Mouse (Mus musculus) layer of hippocampus, postnatal 14 days (tissue): Measurements from ENCODE around the gene AA986860. TPM values are rescaled to one million over a fixed set of nuclear protein-coding genes. Genes with fewer than 3 reads are reported as not detected.
A peak's percentile ranks its signal among the peaks of the same experiment; 100 is the strongest.

ENCODE experiments used
- DNase-seq, 2 experiments: peaks; one replicate each; pipeline ENCODE4 v3.0.0; 2021 to 2022; ENCODE audit warnings: low spot score in 2 of 2, mixed read lengths in 1 of 2
- long read RNA-seq, 2 experiments: library from polyadenylated mRNA; stranded (forward); transcript quantifications; one replicate each; pipeline ENCODE4 v2.0.0; 2021
- total RNA-seq, 2 experiments: library from RNA; stranded (reverse); gene quantifications; 2 replicates each; pipeline ENCODE4 v1.2.3; 2021

Gene AA986860
- total RNA-seq, result 1 to 10 TPM; 1.2 to 1.6 TPM
- long read RNA-seq, experiment 1, partial matches to known transcripts, result 0 of 3 reads
- long read RNA-seq, experiment 1, other reads (novel, unspliced or antisense), result 2 of 3 reads
- long read RNA-seq, experiment 2, partial matches to known transcripts, result 0 of 1 reads
- long read RNA-seq, experiment 2, other reads (novel, unspliced or antisense), result 1 of 1 reads

- no peak for DNase-seq
These were observed at the start of gene AA986860 for GRCm38 (mm10) chr1:130731741-130732337. AA986860 (plus strand) TSS chr1:130731976.

- no peak for DNase-seq
These were observed 47.9 kb upstream of the AA986860 start for GRCm38 (mm10) chr1:130683905-130684304.

GRCm38 (mm10) chr1:130698601-130699000 is 33.2 kb upstream of the AA986860 start:
- no peak for DNase-seq

DNA sequence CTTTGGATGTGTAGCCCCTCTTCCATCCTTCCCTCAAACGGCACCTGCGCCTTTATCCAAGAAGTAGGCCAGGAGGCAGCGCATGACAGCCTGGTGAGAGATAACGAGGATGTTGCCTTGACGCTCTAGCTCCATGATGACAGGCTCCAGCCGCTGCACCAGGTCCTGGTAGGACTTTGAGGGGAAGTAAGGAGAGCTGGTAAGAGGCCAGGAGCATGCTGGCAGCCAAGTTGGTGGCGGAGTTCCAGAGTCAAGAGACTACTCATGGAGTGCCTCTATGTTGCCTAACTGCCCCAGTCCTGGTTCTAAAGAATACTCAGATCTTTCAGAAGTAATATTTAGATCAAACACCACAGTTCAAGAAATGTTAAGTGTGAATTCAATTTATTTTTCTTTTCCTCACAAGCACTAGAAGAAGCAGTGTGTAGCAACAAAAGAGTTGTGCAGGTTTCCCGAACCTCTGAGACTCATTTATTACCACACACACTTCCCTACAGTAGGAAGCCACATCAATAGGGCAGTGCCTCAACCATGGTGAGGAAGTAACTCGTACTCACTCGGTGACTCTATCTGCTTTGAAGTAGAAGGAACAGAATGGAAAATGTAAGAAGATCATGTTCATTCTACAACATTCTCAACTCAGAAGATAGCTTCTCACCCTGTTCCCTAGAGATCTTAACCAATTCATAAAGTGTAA is 31.7 kb upstream of the AA986860 start:
- DNase-seq, result peak; percentile 39 to 52

DNA sequence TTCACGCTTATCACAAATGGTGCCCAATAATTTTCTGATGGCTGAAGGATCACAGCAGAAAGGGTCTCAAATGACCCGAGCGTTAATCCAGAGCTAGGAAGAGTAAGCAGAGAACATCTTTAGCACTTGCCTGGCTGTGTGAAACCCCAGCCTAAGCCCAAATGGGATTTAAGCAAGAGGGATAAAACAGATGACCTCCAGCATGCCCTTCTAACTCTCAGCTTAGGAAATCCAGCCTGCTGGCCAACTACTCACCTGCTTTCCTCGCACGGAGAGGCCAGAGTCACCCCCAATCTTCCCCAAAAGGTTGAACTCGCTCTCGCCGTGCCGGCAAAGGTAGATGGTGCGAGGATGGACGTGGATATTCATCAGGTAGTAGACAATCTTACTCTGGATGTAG is 29.8 kb upstream of the AA986860 start:
- no peak for DNase-seq

DNA sequence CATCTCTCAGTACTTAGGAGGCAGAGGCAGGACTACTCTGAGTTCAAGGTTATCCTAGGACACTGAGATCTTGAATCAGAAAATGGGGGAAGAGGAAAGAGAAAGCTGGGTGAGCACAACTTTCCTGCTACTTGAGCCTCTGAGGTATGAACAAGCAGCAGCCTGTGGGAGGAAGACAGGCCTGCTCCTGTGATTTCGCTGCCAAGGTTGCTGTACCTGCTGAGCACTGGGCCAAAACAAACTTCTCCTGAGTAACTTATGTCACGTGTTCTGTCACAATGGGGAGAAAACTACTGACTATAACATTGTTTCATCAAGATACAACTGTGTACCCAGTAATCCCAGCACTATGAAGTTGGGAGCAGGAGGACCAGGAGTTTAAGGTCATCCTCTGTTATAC is 28.2 kb upstream of the AA986860 start:
- no peak for DNase-seq

DNA sequence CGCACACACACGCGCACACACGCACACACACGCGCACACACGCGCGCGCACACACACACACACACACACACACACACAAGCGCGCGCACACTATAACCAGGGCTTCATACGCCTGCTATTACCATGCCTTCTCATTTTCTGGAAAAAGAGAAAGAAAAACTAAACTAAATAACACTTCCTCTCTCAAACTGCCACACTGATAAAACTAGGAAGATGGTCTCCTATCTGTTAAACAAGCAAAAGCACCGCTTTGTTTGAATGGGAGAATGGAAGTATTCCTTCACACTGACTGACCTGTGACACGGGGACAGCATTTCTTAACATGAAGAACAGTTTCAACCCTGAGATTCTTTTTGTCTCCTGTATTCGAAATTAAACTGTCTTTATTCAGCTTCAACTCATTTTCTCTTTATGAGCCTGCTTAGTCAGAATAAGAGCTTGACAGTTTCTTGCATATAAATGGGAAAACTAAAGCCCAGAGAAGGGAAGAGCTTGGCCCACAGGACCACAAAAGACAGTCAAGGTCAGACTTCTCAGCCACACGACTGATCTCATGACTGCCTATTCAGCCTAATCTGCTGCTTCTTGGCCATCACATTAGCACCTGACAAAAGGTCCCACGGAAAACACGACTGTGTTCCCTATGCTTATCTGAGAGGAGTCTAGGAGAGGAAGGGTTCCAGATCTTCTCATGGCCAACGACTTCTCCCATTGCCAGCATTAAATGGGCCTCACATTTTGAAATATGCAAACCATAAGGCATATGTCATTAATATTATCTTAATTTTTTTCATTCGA is 21.3 kb upstream of the AA986860 start:
- DNase-seq, result no peak

DNA sequence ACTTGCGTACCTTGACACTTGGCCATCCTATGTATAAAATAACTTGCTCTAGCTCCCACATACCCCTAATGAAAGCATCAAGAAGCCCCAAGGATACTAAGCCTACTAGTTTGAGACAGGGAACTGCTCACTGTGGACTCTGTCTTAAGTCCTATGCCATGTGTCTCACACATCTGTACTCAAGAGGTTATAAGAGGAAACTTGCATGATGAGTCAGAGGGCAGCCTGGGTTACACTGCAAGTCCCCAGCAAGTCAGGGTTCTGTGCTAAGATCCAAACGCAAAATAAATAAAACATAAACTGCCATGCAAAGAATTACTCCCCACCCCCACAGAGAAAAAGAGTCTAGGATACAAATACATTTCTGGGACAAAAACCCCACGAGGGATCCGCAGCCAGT is 17.7 kb upstream of the AA986860 start:
- DNase-seq, result no peak

DNA sequence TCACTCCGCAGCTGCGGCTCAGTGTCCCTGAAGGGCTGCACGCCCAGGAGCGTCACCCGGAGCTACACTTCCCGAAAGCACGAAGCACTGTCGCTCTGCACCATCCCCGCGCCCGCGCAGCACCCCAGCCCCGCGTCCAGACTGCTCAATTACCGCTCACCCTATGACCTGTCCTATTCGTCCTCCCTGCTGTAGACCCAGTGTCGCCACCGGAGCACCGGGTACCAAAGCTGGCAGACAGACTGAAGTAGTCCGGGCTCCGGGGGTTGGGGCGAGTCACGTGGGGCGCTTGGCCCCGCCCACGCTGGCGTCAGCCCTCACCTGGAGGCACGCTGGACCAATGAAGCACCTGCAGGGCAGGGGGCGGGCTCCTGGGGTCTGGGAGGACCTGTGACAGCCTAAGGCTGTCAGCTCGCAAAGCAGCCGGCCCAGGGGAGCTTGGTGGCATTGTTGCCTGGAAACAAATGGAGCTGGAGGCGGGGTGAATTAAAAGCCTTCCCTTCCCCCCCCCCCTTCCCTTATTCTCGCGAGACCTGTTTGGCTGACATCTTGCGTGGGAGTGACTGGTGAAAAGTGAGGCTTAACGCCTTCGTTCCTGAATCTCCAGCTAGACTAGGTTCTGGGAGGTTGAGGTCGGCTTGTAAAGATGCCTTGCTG is 16.1 kb upstream of the AA986860 start, which contains the start of gene Gm29427:
Gene Gm29427 (minus strand): TSS at position 239 of the 657 bp plus-strand sequence.
- peak; percentile 94 to 98 for DNase-seq

DNA sequence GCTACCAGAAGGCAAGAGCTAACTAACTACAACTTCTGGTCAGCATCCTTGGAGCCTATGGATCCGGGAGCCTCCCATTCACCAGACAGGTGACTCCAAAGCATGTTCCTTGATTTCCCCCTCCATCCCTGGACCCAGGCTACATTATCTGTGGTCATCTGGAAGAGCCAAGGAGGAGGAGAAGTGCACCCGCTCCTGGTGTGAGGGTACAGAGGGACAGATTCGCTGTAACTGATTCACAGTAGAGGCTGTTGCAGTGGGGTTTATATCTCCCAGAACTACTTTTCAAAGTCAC is 15.6 kb upstream of the AA986860 start:
- no peak for DNase-seq

DNA sequence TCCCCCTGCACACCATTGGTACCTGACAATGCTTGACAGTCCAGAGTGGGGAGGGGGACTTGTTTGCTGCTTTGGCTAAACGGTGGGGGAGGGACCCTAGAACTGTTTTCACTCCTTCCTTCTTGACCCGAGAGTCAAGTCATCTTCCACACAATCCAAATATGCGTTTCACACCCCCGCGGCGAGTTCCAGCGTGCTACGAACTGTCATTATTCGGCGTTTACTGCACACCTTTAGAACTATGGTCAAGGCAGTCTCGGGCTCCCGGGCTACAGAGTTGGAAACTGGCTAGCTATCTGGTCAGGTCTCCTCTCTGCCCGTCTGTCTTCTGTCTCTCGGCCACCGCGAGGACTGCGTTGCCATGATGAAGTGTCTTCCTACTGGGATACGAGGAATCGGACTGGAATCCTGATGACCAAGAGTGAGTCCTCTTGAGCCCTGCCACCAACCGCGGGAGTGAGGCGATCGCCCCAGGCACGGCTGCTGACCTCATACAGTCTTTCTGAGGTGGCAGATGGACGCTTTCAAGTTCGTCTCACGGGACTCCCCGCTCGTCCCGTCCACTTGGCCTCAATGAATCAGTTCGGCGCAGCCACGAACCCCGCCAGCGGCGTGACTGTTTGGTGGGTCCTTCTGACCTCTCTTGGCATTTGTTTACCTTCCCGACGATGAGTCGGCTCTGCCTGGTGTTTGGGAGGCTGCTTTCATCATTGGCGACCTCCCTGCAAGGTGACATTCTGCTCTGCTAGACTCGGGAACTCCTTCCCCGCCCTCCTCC is 15.1 kb upstream of the AA986860 start:
- peak; percentile 44 to 47 for DNase-seq

- peak; percentile 90 to 91 for DNase-seq
These were observed 14.4 kb upstream of the AA986860 start, which contains the start of gene Yod1 for GRCm38 (mm10) chr1:130717291-130717871. Yod1 (plus strand) TSS chr1:130717327.

GRCm38 (mm10) chr1:130724206-130724605 is 7.6 kb upstream of the AA986860 start:
- no peak for DNase-seq

GRCm38 (mm10) chr1:130726396-130726795 is 5.4 kb upstream of the AA986860 start:
- no peak for DNase-seq

DNA sequence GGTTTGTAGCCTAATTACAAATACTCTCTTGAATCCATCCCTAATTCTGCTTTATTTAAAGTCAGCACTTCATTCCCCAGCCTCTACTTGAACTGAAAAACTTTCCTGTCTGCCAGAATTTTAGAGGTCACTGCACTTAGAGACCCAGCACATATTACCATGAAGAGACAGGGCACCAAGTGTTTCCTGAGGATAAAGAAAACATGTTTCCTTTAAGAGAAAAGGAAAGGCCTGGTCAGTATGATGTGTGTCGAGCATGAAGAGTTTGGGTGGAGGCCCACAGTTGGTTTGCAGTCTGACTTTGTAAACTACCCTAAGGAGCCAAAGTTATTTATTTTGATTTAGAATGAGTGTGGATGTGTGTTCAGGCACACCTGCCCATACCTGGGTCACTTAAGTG is 3.7 kb upstream of the AA986860 start:
- DNase-seq, result no peak

- peak in 1 of 2 experiments; percentile 40 for DNase-seq
These were observed 3.1 kb upstream of the AA986860 start for GRCm38 (mm10) chr1:130728708-130729107.

DNA sequence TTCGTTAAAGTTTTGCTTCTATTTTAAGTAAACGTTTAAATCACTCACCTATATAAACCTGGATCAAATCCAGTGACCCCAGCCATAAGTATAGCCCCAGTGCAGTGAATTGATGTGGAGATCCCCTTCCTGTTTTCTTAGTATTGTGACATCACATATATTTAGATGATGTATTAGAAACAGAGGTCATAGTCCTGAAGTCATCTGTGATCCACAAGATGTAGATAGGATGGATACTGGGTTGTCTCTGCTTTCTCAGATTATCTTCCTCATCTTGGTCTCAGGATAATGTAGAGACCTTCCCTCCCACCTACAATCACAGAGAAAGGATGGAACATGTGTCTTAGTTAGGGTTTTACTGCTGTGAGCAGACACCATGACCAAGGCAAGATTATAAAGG is 2.6 kb upstream of the AA986860 start, which contains the start of gene Pfkfb2:
Gene Pfkfb2 (minus strand): TSS at position 101 of the 400 bp plus-strand sequence.
- DNase-seq, result no peak

DNA sequence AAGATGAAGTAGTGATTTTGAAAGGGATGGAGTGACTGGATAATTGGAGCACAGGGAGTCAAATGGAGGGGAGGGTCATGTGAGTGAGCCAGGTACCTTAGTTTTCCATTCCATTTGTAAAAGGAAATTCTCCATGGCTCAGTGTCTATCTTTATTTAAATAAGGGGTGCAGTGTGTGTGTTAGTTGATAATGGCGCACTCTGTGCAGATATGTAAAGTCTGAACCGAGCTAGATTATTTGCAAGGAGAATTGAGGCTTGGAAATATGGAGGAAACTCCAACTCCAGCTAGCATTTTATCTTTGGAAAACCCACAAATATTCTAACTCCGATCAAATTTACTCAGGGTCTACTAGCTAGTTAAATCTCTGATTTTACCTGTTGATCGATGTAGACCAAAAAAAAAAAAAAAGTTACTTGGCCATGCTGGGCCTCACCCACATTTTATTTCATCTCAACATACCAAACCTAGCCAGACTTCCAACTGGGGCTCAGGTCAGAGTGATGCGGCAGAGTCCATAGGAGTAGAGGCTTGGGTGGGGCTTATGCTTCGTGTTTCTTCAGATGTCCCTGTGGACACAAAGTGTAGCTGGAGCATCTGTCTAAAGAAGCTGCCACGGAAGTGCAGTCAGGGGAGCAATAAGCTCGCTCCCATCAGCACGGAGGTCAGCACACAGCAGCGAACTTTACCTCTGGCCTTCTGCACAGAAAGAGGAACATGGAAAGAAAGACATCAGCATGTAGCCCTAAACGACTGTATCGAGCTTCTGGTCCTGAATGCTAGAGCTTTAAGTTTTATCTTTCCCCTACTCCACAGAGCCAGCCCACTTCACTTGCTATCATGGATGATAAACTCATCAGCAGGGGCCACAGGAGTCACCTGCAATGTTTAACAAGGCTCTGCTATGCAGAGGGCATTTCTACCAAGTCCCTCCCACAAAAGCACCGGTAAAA is 1.2 kb downstream of the AA986860 start:
- no peak for DNase-seq

DNA sequence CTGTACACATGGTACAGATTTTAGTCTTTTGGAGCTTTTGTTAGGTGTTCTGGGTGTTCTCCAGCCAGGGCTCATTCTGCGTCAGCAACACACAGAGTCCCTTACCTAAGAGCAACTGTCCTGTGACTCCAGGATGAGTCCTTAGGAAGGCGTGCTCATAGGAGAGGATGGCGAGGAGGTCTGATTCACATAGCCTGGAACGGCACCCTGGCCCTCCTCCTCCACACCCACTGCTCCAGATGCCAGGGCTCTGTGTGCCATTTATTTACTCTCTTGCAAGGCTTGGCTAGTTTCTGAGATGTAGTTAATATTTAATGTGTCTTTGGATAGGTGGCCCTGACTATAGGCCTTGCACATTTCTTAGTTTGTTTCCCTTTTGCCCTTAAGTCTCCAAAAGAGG is 1.9 kb downstream of the AA986860 start:
- no peak for DNase-seq
